Mouse (Mus musculus): ENCODE measurements around the gene A630089N07Rik. TPM values are rescaled to one million over a fixed set of nuclear protein-coding genes. Genes with fewer than 3 reads are reported as not detected.
A peak's percentile ranks its signal among the peaks of the same experiment; 100 is the strongest.
"Not testable (repeated sequence)": the region's sequence is repeated elsewhere in the genome, so short reads cannot be mapped to it uniquely, and the experiment has no call there.

Gene A630089N07Rik
- polyA plus RNA-seq, 1 experiment from 2014 or later: 29.9 TPM

GRCm38 (mm10) chr16:98022657-98023345 lies 59.4 kb downstream of the A630089N07Rik start:
- no peak overlapping the region for H3K4me2 ChIP-seq
- 85% methylated on average over 2 of the region's 2 CpGs for WGBS
- no peak for ATAC-seq (replicated peaks; ENCODE audit: low FRiP score)

GRCm38 (mm10) chr16:98022081-98022480 lies 60.2 kb downstream of the A630089N07Rik start:
- Histone ChIP-seq H3K9ac (ENCODE audit: low read depth, low read length) (no peak overlapping the region), H3K4me2 (no peak overlapping the region), H3K4me1 (replicated peaks; ENCODE audit: control insufficient read depth, insufficient read depth, low read length) (no peaks in the 10 kb centered on the region), H3K36me3 (ENCODE audit: control insufficient read depth, insufficient read depth, low read length) (peaks cover 9% of the 10 kb centered on the region; the same call in 1 of the 2 replicates), H3K9me3 (ENCODE audit: control insufficient read depth, low read length) (peaks cover 9% of the 10 kb centered on the region), H3K27me3 (replicated peaks; ENCODE audit: control insufficient read depth, insufficient read depth, low read length) (no peaks in the 10 kb centered on the region), H3K4me3 (ENCODE audit: low read depth, low read length) (no peak overlapping the region), H3K27ac (ENCODE audit: low read depth, low read length) (no peak overlapping the region)
- ATAC-seq (replicated peaks; ENCODE audit: low FRiP score): no peak
- 87% methylated on average over 3 of the region's 3 CpGs for WGBS
- no peak for DNase-seq (ENCODE audit: low spot score)

More at GRCm38 (mm10) chr16:98022657-98023345, 59.4 kb downstream of the A630089N07Rik start:
- H3K27ac ChIP-seq (ENCODE audit: low read depth, low read length): no peak overlapping the region
- no peak overlapping the region for H3K4me3 ChIP-seq (ENCODE audit: low read depth, low read length)
- no peaks in the 10 kb centered on the region for H3K4me1 ChIP-seq (replicated peaks; ENCODE audit: control insufficient read depth, insufficient read depth, low read length)
- H3K36me3 ChIP-seq (ENCODE audit: control insufficient read depth, insufficient read depth, low read length): peaks cover 9% of the 10 kb centered on the region; the same call in 1 of the 2 replicates
- H3K9ac ChIP-seq (ENCODE audit: low read depth, low read length): no peak overlapping the region
- H3K9me3 ChIP-seq (ENCODE audit: control insufficient read depth, low read length): peaks cover 7% of the 10 kb centered on the region; the same call in 1 of the 2 replicates
- no peaks in the 10 kb centered on the region for H3K27me3 ChIP-seq (replicated peaks; ENCODE audit: control insufficient read depth, insufficient read depth, low read length)
- DNase-seq (ENCODE audit: low spot score): no peak

GRCm38 (mm10) chr16:97997383-97997731 lies 84.9 kb downstream of the A630089N07Rik start:
- peak; percentile 32 for ATAC-seq (replicated peaks; ENCODE audit: low FRiP score)
- peak overlapping the region; percentile 75 for H3K9ac ChIP-seq (ENCODE audit: low read depth, low read length)
- peak overlapping the region; percentile 69 for H3K4me3 ChIP-seq (ENCODE audit: low read depth, low read length)
- 4% methylated on average over 8 of the region's 8 CpGs for WGBS
- peak overlapping the region; percentile 81; the same call in 1 of the 2 replicates for H3K27ac ChIP-seq (ENCODE audit: low read depth, low read length)
- DNase-seq (ENCODE audit: low spot score); H3K27me3 ChIP-seq (replicated peaks; ENCODE audit: control insufficient read depth, insufficient read depth, low read length); H3K4me1 ChIP-seq (replicated peaks; ENCODE audit: control insufficient read depth, insufficient read depth, low read length): not testable (repeated sequence)
- peaks cover 12% of the 10 kb centered on the region for H3K9me3 ChIP-seq (ENCODE audit: control insufficient read depth, low read length)
- peak overlapping the region; percentile 79 for H3K4me2 ChIP-seq
- peaks cover 10% of the 10 kb centered on the region; the same call in 1 of the 2 replicates for H3K36me3 ChIP-seq (ENCODE audit: control insufficient read depth, insufficient read depth, low read length)

DNA sequence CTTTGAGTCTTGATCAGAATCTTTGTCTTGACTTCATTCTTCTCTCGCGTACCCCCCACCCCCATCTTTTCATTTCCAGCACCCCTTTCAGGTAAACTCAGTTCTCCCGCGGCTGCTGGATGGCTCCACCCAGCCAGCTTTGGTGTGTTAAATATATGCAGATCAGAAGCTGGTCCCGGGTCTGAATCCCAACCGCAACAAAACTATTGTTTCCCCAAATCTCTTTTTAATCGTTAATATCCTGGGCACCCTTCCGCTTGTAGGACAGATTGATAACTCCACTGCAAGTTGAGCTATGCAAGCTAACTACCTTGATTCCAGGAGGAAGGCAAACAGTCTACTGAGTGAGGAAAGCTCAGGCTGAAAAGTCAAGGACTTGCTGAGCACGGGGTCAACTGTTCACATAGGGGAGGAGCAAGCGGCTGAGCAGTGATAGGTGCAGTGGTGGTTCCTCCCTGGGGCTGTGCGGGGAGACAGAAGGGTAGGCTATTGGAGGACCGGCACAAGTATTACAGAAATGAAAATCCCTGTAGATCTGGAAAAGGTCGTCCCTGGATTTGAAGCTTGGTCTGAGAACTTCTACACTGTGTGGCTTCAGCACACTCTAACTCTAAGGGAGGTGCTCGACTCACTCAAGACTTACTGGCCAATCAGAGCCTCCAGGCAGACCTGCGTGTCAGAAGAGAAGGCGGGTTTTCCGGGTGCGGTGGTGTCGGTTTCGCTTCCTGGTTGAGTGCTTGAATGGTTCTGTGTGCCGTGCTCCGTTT lies 85.5 kb downstream of the A630089N07Rik start, which contains the start of gene B230307C23Rik:
B230307C23Rik (plus strand) TSS at position 700 of the 767 bp plus-strand sequence.
- peak; percentile 98 for ATAC-seq (replicated peaks; ENCODE audit: low FRiP score)
- Histone ChIP-seq H3K4me3 (ENCODE audit: low read depth, low read length) (peak within 1 kb of the TSS; percentile 69), H3K9me3 (ENCODE audit: control insufficient read depth, low read length) (peaks cover 8% of the 10 kb centered on the region), H3K36me3 (ENCODE audit: control insufficient read depth, insufficient read depth, low read length) (peaks cover 10% of the 10 kb centered on the region; the same call in 1 of the 2 replicates), H3K4me1 (replicated peaks; ENCODE audit: control insufficient read depth, insufficient read depth, low read length) (peaks cover 10% of the 10 kb centered on the region), H3K27ac (ENCODE audit: low read depth, low read length) (peak within 1 kb of the TSS; percentile 81), H3K27me3 (replicated peaks; ENCODE audit: control insufficient read depth, insufficient read depth, low read length) (no peaks in the 10 kb centered on the region), H3K9ac (ENCODE audit: low read depth, low read length) (peak within 1 kb of the TSS; percentile 75), H3K4me2 (peak within 1 kb of the TSS; percentile 79)
- WGBS: 3% methylated on average over 22 of the region's 22 CpGs
- DNase-seq (ENCODE audit: low spot score): peak; percentile 85

DNA sequence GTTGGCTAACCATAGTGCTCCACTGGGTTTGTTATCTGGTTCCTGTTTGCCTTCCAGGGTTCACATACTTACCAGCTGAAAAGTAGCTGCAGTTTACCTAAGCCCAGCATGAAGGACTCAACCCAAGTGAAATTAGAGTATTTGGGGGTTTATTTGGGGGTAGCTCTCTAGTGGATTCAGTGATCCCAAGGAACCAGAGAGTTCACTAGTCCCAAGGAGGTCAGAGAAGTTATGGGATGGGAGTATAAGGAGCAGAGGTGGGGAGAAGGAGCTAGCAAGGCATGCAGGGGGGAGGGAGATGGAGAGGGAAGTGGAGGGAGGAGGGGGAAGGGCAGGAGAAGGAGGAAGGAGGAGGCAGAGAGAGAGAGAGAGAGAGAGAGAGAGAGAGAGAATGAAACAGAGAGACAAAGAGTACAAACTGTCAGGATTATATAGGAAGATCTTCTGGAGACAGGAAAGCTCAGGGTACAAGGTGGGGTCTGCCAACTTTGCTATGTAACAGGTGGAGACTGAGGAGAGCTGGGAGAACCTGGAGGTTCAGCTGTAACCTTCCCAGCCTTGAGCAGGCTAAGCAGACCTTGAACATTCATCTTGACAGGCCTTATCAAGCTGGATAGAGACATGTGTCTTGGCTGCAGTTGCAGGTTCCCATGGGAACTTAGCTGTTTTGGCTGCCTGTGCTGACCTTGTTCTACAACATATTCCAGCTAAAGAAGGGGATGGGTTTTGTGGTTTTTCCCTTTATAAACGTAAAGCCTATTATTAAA lies 86.2 kb downstream of the A630089N07Rik start:
- peaks cover 10% of the 10 kb centered on the region for H3K4me1 ChIP-seq (replicated peaks; ENCODE audit: control insufficient read depth, insufficient read depth, low read length)

GRCm38 (mm10) chr16:97992477-97992876 lies 89.8 kb downstream of the A630089N07Rik start:
- not testable (repeated sequence) for H3K27ac ChIP-seq (ENCODE audit: low read depth, low read length); H3K4me3 ChIP-seq (ENCODE audit: low read depth, low read length); H3K27me3 ChIP-seq (replicated peaks; ENCODE audit: control insufficient read depth, insufficient read depth, low read length); H3K4me1 ChIP-seq (replicated peaks; ENCODE audit: control insufficient read depth, insufficient read depth, low read length); H3K9me3 ChIP-seq (ENCODE audit: control insufficient read depth, low read length); H3K36me3 ChIP-seq (ENCODE audit: control insufficient read depth, insufficient read depth, low read length); DNase-seq (ENCODE audit: low spot score); H3K9ac ChIP-seq (ENCODE audit: low read depth, low read length); H3K4me2 ChIP-seq; ATAC-seq (replicated peaks; ENCODE audit: low FRiP score)
- 71% methylated on average over 3 of the region's 3 CpGs for WGBS

More for the DNA sequence above, 86.2 kb downstream of the A630089N07Rik start:
- Histone ChIP-seq H3K36me3 (ENCODE audit: control insufficient read depth, insufficient read depth, low read length) (peaks cover 10% of the 10 kb centered on the region; the same call in 1 of the 2 replicates), H3K27me3 (replicated peaks; ENCODE audit: control insufficient read depth, insufficient read depth, low read length) (no peaks in the 10 kb centered on the region), H3K4me3 (ENCODE audit: low read depth, low read length) (peak overlapping the region; percentile 69), H3K27ac (ENCODE audit: low read depth, low read length) (peak overlapping the region; percentile 81), H3K9ac (ENCODE audit: low read depth, low read length) (peak overlapping the region; percentile 75), H3K9me3 (ENCODE audit: control insufficient read depth, low read length) (peaks cover 8% of the 10 kb centered on the region), H3K4me2 (peak overlapping the region; percentile 79)
- 17% methylated on average over 1 of the region's 1 CpGs for WGBS
- ATAC-seq (replicated peaks; ENCODE audit: low FRiP score): no peak
- DNase-seq (ENCODE audit: low spot score): no peak

DNA sequence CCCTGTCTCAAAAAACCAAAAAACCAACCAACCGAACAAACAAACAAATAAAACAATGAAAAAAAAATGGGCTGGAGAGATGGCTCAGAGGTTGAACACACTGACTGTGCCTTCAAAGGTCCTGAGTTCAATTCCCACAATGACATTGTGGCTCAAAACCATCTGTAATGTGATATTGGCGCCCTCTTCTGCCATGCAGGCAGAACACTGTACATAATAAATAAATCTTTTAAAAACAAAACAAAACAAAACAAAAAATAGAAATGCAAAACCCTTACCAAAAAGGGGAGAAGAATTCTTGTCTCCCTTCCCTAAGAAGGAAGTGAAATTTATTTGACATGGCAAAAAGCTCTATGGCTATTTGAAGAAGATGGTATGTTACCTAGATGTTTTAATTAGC lies 90.7 kb downstream of the A630089N07Rik start:
- H3K36me3 ChIP-seq (ENCODE audit: control insufficient read depth, insufficient read depth, low read length): no peaks in the 10 kb centered on the region
- H3K9me3 ChIP-seq (ENCODE audit: control insufficient read depth, low read length): no peaks in the 10 kb centered on the region
- WGBS: 66% methylated on average over 2 of the region's 2 CpGs
- ATAC-seq (replicated peaks; ENCODE audit: low FRiP score) (no peak), DNase-seq (ENCODE audit: low spot score) (no peak)
- H3K27ac ChIP-seq (ENCODE audit: low read depth, low read length): no peak overlapping the region
- H3K9ac ChIP-seq (ENCODE audit: low read depth, low read length): no peak overlapping the region
- H3K27me3 ChIP-seq (replicated peaks; ENCODE audit: control insufficient read depth, insufficient read depth, low read length): no peaks in the 10 kb centered on the region
- H3K4me2 ChIP-seq: no peak overlapping the region
- H3K4me1 ChIP-seq (replicated peaks; ENCODE audit: control insufficient read depth, insufficient read depth, low read length): peaks cover 6% of the 10 kb centered on the region
- no peak overlapping the region for H3K4me3 ChIP-seq (ENCODE audit: low read depth, low read length)

DNA sequence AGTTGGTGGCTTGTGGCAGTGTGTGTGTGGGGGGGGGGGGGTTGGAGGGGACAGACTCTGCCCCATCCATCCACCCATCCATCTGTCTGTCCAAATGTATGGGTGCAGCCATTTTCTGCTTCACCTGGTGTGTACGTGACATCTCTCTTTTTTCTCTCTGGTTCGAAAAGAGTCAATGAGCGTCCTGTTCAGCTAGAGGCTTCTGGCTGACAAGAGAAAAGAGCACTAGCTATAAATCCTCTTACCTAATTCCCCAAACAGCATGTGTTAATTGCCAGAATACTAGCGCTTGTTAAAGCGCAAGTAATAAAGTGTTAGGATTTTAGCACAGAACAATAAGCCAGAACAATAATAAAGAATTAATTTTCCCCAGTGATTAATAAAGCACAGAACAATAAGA lies 97.7 kb downstream of the A630089N07Rik start:
- 86% methylated on average over 5 of the region's 5 CpGs for WGBS
- Histone ChIP-seq H3K4me3 (ENCODE audit: low read depth, low read length) (no peak overlapping the region), H3K9me3 (ENCODE audit: control insufficient read depth, low read length) (no peaks in the 10 kb centered on the region), H3K27ac (ENCODE audit: low read depth, low read length) (no peak overlapping the region), H3K27me3 (replicated peaks; ENCODE audit: control insufficient read depth, insufficient read depth, low read length) (no peaks in the 10 kb centered on the region), H3K4me2 (no peak overlapping the region), H3K36me3 (ENCODE audit: control insufficient read depth, insufficient read depth, low read length) (no peaks in the 10 kb centered on the region), H3K9ac (ENCODE audit: low read depth, low read length) (no peak overlapping the region), H3K4me1 (replicated peaks; ENCODE audit: control insufficient read depth, insufficient read depth, low read length) (no peaks in the 10 kb centered on the region)
- no peak for DNase-seq (ENCODE audit: low spot score)
- no peak for ATAC-seq (replicated peaks; ENCODE audit: low FRiP score)

All from liver, embryonic 11.5 days (tissue).